Mouse (Mus musculus): ENCODE data around the gene Padi4.

GRCm38 (mm10) chr4:140812191-140812590 lies 38.2 kb upstream of the Padi4 start:
- TF ChIP-seq GATA1 (IDR thresholded peaks at IDR 0.05; ENCODE audit: borderline replicate concordance, low read length) (no peak), FLI1 (IDR thresholded peaks at IDR 0.05; ENCODE audit: low read length) (no peak)

All from megakaryocyte, embryonic 14.5 days (primary cell).